Comparison of ENCODE assay signal across 8 mouse cellular contexts in the genomic region with DNA sequence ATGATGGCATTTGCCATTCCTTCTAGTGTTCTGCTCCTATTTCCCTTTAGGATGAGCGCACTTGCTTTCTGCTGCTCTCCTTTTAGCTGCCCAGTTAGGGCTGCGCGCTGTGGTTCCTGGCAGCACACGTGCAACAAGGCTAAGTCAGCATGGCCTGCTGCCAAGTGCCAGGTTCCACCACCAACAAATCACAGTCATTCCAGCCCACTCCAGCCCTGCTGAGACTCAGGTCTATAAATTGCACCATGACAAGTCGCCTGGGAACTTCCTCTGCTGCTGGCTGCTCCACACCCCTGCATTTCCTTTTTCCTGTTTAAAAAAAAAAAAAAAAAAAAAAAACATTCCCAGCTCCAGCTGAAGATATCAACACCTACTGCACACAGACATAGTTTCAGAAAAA.
A peak's percentile ranks its signal among the peaks of the same experiment; 100 is the strongest.
DNase-seq lines count a peak whose midpoint lies in the region; ATAC-seq and TF ChIP-seq lines count a peak whose summit lies in the region.

No protein-coding gene starts in this region.

- H3K27me3 ChIP-seq in hindbrain, embryonic 15.5 days, result no peaks in the 10 kb centered on the region
- no peaks in the 10 kb centered on the region for H3K27me3 ChIP-seq in stomach, postnatal 0 days (ENCODE audit: control insufficient read depth, insufficient read depth, low read length)
- H3K27me3 ChIP-seq in midbrain, embryonic 10.5 days (ENCODE audit: low read depth, poor library complexity, severe bottlenecking), result 0 out of 2 replicates have a peak, but pooled peaks cover under 1% of the 10 kb centered on the region

- H3K9me3 ChIP-seq in hindbrain, embryonic 15.5 days, result no peaks in the 10 kb centered on the region
- H3K9me3 ChIP-seq in stomach, postnatal 0 days (ENCODE audit: control insufficient read depth, low read length), result no peaks in the 10 kb centered on the region
- H3K9me3 ChIP-seq in midbrain, embryonic 10.5 days (replicated peaks), result no peaks in the 10 kb centered on the region

- no peak for TF ChIP-seq EP300 in stomach, postnatal 0 days (optimal IDR thresholded peaks at IDR 0.05)

- ATAC-seq in hindbrain, embryonic 15.5 days (ENCODE audit: low FRiP score, low read depth), result peak; percentile 56; the same call in 1 of the 2 replicates
- ATAC-seq in stomach, postnatal 0 days (ENCODE audit: low FRiP score, low TSS enrichment), result peak; percentile 84

- no peak for TF ChIP-seq CTCF in stomach, postnatal 0 days (IDR thresholded peaks at IDR 0.05; ENCODE audit: low read depth)

- H3K36me3 ChIP-seq in hindbrain, embryonic 15.5 days, result no peaks in the 10 kb centered on the region
- H3K36me3 ChIP-seq in stomach, postnatal 0 days (ENCODE audit: control insufficient read depth, insufficient read depth, low read length), result no peaks in the 10 kb centered on the region
- H3K36me3 ChIP-seq in midbrain, embryonic 10.5 days, result no peaks in the 10 kb centered on the region

- H3K4me3 ChIP-seq in hindbrain, embryonic 15.5 days, result no peak overlapping the region
- H3K4me3 ChIP-seq in stomach, postnatal 0 days (ENCODE audit: low read depth, low read length), result no peak overlapping the region
- no peak overlapping the region for H3K4me3 ChIP-seq in midbrain, embryonic 10.5 days

- peaks cover 7% of the 10 kb centered on the region; the same call in 1 of the 2 replicates for H3K4me1 ChIP-seq in hindbrain, embryonic 15.5 days (replicated peaks)
- peaks cover 8% of the 10 kb centered on the region; the same call in 1 of the 2 replicates for H3K4me1 ChIP-seq in stomach, postnatal 0 days (replicated peaks; ENCODE audit: control insufficient read depth, insufficient read depth)
- peaks cover 13% of the 10 kb centered on the region for H3K4me1 ChIP-seq in midbrain, embryonic 10.5 days

- no peak overlapping the region for H3K4me2 ChIP-seq in hindbrain, embryonic 15.5 days
- no peak overlapping the region for H3K4me2 ChIP-seq in stomach, postnatal 0 days (replicated peaks; ENCODE audit: low read depth)

- WGBS in hindbrain, embryonic 15.5 days, result 48% methylated on average over 5 of the region's 5 CpGs
- 24% methylated on average over 5 of the region's 5 CpGs for whole genome bisulfite sequencing in stomach, postnatal 0 days
- WGBS in midbrain, embryonic 10.5 days, result 87% methylated on average over 5 of the region's 5 CpGs

- peak; percentile 70 to 75 for DNase-seq in adrenal gland, adult 18-20 months (ENCODE audit: low spot score in 2 of 2)
- peak; percentile 2 for DNase-seq in cerebellum, adult 8-10 months
- peak; percentile 46 to 51 for DNase-seq in gastrocnemius, adult 8-10 months (ENCODE audit: low spot score in 2 of 2)
- peak; percentile 32 to 56 for DNase-seq in left cerebral cortex, adult 9 months (ENCODE audit: low spot score in 2 of 2)
- peak; percentile 92 for DNase-seq in lung, postnatal 36 days
- DNase-seq in stomach, postnatal 0 days (ENCODE audit: low spot score), result peak; percentile 73
- DNase-seq in midbrain, embryonic 10.5 days (ENCODE audit: low spot score), result no peak

- H3K9ac ChIP-seq in hindbrain, embryonic 15.5 days, result no peak overlapping the region
- no peak overlapping the region for H3K9ac ChIP-seq in stomach, postnatal 0 days (ENCODE audit: low read length)

- 0 out of 2 replicates have a peak overlapping the region, but pooled peaks have one; percentile 16 for H3K27ac ChIP-seq in hindbrain, embryonic 15.5 days (replicated peaks)
- peak overlapping the region; percentile 20 for H3K27ac ChIP-seq in stomach, postnatal 0 days (replicated peaks)
- H3K27ac ChIP-seq in midbrain, embryonic 10.5 days (replicated peaks), result no peak overlapping the region
